Mouse (Mus musculus) midbrain, postnatal 0 days (tissue): Measurements from ENCODE around the gene Fam234a. TPM values are rescaled to one million over a fixed set of nuclear protein-coding genes. Genes with fewer than 3 reads are reported as not detected.
"Not testable (repeated sequence)": the region's sequence is repeated elsewhere in the genome, so short reads cannot be mapped to it uniquely, and the experiment has no call there.

ENCODE experiments used
- ATAC-seq: fragments of 200-750 bp; cut with Nextera tagmentation; 2 replicates; pipeline ENCODE4 v1.8.0; 2017; ENCODE audit warnings: moderate number of reproducible peaks, mild to moderate bottlenecking, moderate TSS enrichment, moderate library complexity; ENCODE audit not compliant: low FRiP score
- DNase-seq: peaks from one replicate; pipeline ENCODE4 v3.0.0-alpha.2; 2015; ENCODE audit warnings: low spot score
- H3K27ac ChIP-seq: fragments of 300-500 bp; sonication (generic); 2 replicates; pipeline ENCODE4 v1.5.1; 2014; ENCODE audit warnings: low read depth, mild to moderate bottlenecking, low read length, mixed read lengths
- H3K27me3 ChIP-seq: fragments of 300-500 bp; sonication (generic); 2 replicates; pipeline ENCODE4 v1.6.1; 2014; ENCODE audit warnings: low read length, control low read depth, mixed read lengths; ENCODE audit not compliant: insufficient read depth
- H3K36me3 ChIP-seq: fragments of 300-500 bp; sonication (generic); 2 replicates; pipeline ENCODE4 v1.6.1; 2014; ENCODE audit warnings: low read length, control low read depth, mixed read lengths; ENCODE audit not compliant: insufficient read depth
- H3K4me1 ChIP-seq: fragments of 300-500 bp; sonication (generic); 2 replicates; pipeline ENCODE4 v1.6.1; 2014; ENCODE audit warnings: mild to moderate bottlenecking, control low read depth, antibody characterized with exemption, low read length, mixed read lengths; ENCODE audit not compliant: insufficient read depth
- H3K4me2 ChIP-seq: fragments of 300-500 bp; sonication (generic); 2 replicates; pipeline ENCODE4 v1.6.1; 2014; ENCODE audit warnings: low read depth, mild to moderate bottlenecking, low read length, mixed read lengths; ENCODE audit not compliant: poor library complexity, severe bottlenecking
- H3K4me3 ChIP-seq: fragments of 300-500 bp; sonication (generic); 2 replicates; pipeline ENCODE4 v1.5.1; 2014; ENCODE audit warnings: low read depth, mild to moderate bottlenecking, low read length, moderate library complexity
- H3K9ac ChIP-seq: fragments of 300-500 bp; sonication (generic); replicated peaks from 2 replicates; pipeline ENCODE4 v1.6.1; 2014; ENCODE audit warnings: mild to moderate bottlenecking, low read length, moderate library complexity, mixed read lengths; ENCODE audit not compliant: poor library complexity, severe bottlenecking
- H3K9me3 ChIP-seq: fragments of 300-500 bp; sonication (generic); 2 replicates; pipeline ENCODE4 v1.6.1; 2016; ENCODE audit warnings: low read length, control low read depth
- CTCF ChIP-seq: IDR thresholded peaks from 2 replicates; pipeline ENCODE4 v1.5.1; 2016; ENCODE audit warnings: antibody characterized with exemption, mild to moderate bottlenecking
- WGBS: fragments of 180-500 bp; shearing (Covaris S2); extraction: QIAGEN DNeasy Blood & Tissue Kit; methylation state at CpG from one replicate; pipeline ENCODE4 v1.1.7; 2014; 5-methylcytosine and 5-hydroxymethylcytosine counted together
- polyA plus RNA-seq: library from polyadenylated mRNA; unstranded; fragments of >200 nt; fragmentation: Nextera tagmentation; extraction: Ambion mirVana; gene quantifications from 2 replicates; pipeline ENCODE4 v1.2.1, GENCODE M21; 2015
- total RNA-seq: library from RNA; depleted of rRNA; stranded (reverse); fragments of >200 nt; gene quantifications from 2 replicates; pipeline ENCODE4 v1.2.3, GENCODE M21; 2014

Fam234a gene
- total and polyA plus RNA-seq, 2 experiments from 2014 or later, result 31.5 to 32.4 TPM

DNA sequence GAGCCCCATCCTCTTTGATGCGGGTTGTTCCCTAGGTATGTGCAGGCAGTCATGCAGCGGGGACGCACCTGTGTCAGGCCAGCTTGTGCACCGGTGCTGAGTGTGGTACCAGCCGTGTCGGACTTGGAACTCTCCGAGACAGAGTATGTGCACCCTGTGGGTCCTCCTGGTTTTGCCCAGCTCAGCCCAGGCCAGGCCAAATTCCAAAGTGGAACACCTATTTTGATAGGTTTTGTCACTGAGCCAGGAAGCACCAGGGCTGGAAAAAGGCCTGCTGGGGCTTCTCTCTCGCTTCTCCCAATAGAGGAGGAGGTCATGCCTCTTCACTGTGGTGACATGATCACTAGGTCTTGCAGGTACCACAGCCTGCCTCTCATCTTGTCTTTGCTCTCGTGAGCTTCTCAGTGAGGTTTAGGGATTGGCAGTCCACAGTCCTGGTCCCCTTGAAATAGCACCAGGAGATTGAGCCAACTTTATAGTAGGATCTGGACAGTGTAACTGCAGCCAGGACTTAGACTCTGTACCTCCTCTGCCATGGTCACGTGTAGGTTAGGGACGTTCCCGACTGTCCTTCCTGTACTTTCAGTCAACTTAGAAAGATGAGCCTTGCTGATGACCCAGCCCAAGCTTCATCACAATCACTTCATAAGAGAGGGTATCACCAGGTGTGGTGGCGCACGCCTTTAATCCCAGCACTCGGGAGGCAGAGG lies 51.4 kb downstream of the Fam234a start:
- no peak for TF ChIP-seq CTCF
- Histone ChIP-seq H3K27ac (no peak overlapping the region), H3K4me2 (no peak overlapping the region), H3K4me3 (no peak overlapping the region), H3K36me3 (peaks cover 86% of the 10 kb centered on the region), H3K9ac (no peak overlapping the region), H3K4me1 (no peaks in the 10 kb centered on the region), H3K27me3 (no peaks in the 10 kb centered on the region), H3K9me3 (no peaks in the 10 kb centered on the region)
- 98% methylated on average over 15 of the region's 15 CpGs for WGBS
- ATAC-seq, result no peak
- DNase-seq, result no peak

DNA sequence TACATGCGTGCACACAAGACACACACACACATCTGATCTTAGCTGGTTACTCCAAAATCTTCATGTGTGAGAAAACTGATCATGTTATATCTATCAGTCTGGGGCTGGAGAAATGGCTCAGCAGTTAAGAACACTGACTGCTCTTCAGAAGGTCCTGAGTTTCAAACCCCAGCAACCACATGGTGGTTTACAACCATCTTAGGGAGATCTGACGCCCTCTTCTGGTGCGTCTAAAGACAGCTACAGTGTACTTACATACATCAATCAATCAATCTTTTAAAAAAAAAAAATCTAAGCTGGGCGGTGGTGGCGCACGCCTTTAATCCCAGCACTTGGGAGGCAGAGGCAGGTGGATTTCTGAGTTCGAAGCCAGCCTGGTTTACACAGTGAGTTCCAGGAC lies 52.6 kb downstream of the Fam234a start:
- TF ChIP-seq CTCF, result peak; percentile 13; the same call in 1 of the 2 replicates

DNA sequence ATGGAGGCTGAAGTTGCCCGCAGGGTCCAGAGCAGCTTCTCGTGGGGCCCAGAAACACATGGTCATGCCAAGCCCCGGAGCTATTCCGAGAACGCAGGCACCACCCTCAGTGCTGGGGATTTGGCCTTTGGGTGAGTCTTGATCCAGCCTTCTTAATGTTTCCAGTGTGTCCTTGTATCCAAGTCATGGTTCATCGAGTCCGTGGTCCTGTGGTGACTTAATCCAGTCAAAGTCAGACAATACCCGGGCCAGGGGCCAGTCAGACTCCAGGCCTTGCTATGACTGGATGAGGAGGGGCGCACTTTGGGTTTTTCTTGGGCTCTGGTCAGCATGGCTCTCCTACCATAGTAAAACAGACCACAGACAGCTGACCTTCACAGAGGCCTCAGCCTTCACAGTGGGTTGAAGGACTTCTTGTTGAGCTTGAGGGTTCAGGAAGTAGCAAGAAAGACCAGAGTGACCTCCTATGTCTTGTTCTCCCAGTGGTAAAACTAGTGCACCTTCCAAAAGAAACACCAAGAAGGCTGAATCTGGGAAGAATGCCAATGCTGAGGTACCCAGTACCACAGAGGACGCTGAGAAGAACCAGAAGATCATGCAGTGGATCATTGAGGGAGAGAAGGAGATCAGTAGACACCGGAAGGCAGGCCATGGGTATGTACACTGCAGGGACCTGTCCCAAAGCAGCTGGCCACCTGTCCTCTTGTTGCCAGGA lies 55.8 kb downstream of the Fam234a start:
- ATAC-seq, result no peak
- no peaks in the 10 kb centered on the region for H3K27me3 ChIP-seq
- WGBS, result 90% methylated on average over 11 of the region's 11 CpGs

More for the DNA sequence above, 52.6 kb downstream of the Fam234a start:
- not testable (repeated sequence) for H3K27ac ChIP-seq, ATAC-seq, H3K9me3 ChIP-seq, H3K27me3 ChIP-seq, DNase-seq, H3K4me1 ChIP-seq, H3K4me3 ChIP-seq, H3K4me2 ChIP-seq, H3K9ac ChIP-seq
- H3K36me3 ChIP-seq, result peaks cover 84% of the 10 kb centered on the region
- WGBS, result 93% methylated on average over 7 of the region's 7 CpGs

DNA sequence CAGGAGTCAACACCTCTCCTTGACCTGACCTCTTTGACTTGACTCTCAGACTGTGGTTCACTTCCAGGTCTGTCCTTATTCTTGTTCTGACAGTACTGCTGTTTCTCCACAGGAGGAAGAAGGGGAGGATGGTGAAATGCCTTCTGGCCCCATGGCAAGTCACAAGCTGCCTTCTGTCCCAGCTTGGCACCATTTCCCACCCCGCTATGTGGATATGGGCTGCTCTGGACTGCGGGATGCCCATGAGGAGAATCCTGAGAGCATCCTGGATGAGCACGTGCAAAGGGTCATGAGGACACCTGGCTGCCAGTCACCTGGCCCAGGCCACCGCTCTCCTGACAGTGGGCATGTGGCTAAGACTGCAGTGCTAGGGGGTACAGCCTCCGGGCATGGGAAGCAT lies 56.5 kb downstream of the Fam234a start:
- 99% methylated on average over 5 of the region's 5 CpGs for WGBS
- no peak for TF ChIP-seq CTCF
- Histone ChIP-seq H3K4me3 (no peak overlapping the region), H3K9ac (no peak overlapping the region), H3K27me3 (no peaks in the 10 kb centered on the region), H3K4me2 (no peak overlapping the region), H3K9me3 (no peaks in the 10 kb centered on the region), H3K27ac (no peak overlapping the region), H3K4me1 (no peaks in the 10 kb centered on the region), H3K36me3 (peaks cover 76% of the 10 kb centered on the region)
- ATAC-seq (no peak), DNase-seq (no peak)

More for the DNA sequence above, 55.8 kb downstream of the Fam234a start:
- TF ChIP-seq CTCF, result no peak
- no peak overlapping the region for H3K4me2 ChIP-seq
- no peaks in the 10 kb centered on the region for H3K4me1 ChIP-seq
- DNase-seq, result no peak
- no peaks in the 10 kb centered on the region for H3K9me3 ChIP-seq
- H3K36me3 ChIP-seq, result peaks cover 79% of the 10 kb centered on the region
- no peak overlapping the region for H3K4me3 ChIP-seq
- no peak overlapping the region for H3K27ac ChIP-seq
- H3K9ac ChIP-seq, result no peak overlapping the region

DNA sequence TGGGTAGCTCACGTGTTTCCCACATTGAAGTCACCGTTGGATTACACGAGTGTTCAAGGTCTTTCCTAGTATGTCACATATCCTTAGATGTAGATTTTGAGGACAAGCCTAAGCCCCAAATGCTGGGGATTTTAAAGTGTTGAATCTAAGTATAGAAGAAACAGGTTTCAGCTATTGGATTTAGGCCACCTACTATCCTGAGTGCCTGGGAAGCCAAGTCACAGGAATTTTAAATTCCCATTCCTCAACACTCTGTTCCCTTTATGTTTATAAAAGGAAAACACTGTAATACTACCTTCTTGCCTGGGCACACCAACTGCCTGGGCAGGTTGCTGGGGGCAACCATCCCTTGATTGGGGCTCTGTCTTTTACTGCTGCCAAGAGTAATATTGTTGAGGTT lies 62.9 kb downstream of the Fam234a start:
- Histone ChIP-seq H3K36me3 (peaks cover 23% of the 10 kb centered on the region), H3K9me3 (no peaks in the 10 kb centered on the region), H3K4me2 (no peak overlapping the region), H3K4me3 (no peak overlapping the region), H3K27ac (no peak overlapping the region), H3K9ac (no peak overlapping the region), H3K4me1 (no peaks in the 10 kb centered on the region), H3K27me3 (no peaks in the 10 kb centered on the region)
- 98% methylated on average over 3 of the region's 3 CpGs for WGBS
- DNase-seq (no peak), ATAC-seq (no peak)
- no peak for TF ChIP-seq CTCF

DNA sequence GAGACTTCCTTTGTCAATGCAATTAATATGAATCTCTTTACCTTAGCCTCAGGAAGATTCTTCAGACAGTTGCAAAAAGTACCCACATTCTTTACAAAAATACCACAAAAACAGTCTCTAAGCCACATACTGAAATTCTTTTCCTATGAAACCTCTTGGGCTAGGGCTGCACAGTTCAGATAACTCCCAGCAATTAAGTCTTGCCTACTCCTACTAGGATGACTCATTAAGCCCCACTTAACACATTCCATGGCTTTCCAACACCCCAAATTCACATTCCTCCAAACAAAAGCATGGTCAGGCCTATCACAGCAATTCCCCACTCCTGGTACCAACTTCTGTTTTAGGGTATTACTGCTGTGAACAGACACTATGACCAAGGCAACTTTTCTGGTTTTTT lies 65.4 kb downstream of the Fam234a start:
- no peaks in the 10 kb centered on the region for H3K27me3 ChIP-seq
- H3K4me2 ChIP-seq, result no peak overlapping the region
- ATAC-seq (no peak), DNase-seq (no peak)
- H3K27ac ChIP-seq, result no peak overlapping the region
- no peaks in the 10 kb centered on the region for H3K4me1 ChIP-seq
- no peak overlapping the region for H3K9ac ChIP-seq
- no peak for TF ChIP-seq CTCF
- no peaks in the 10 kb centered on the region for H3K9me3 ChIP-seq
- H3K36me3 ChIP-seq, result peaks cover 9% of the 10 kb centered on the region
- no peak overlapping the region for H3K4me3 ChIP-seq
